Mouse (Mus musculus) lung, postnatal 4 days (tissue): ENCODE results near the gene Kif26b.

ENCODE experiments used
- DNase-seq, 2 experiments: peaks; one replicate each; pipeline ENCODE4 v3.0.0; 2021

The Kif26b gene

DNA sequence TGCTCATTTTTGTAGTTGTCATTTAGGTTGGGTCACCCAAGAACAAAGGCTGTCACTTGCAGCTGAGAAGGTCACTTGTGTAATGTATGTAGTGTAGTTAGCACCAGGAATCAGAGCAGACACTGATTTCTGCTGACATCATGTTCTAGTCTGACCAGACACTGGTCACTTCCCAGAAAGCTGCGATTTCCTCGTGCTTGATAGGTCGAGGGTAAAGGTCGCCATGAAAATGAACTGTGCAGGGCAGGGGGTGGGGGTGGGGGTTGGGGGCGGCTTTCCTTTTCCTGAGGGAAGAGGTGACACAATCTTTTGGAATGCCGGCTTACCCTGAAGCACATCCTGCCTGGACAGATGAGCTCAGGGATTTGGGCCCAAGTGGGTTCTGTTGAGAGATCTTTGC lies 68.8 kb downstream of the Kif26b start:
- DNase-seq: no peak

GRCm38 (mm10) chr1:178600851-178601569 lies 72.1 kb downstream of the Kif26b start:
- peak; percentile 11 to 46 for DNase-seq

GRCm38 (mm10) chr1:178609151-178609775 lies 80.3 kb downstream of the Kif26b start:
- no peak for DNase-seq

DNA sequence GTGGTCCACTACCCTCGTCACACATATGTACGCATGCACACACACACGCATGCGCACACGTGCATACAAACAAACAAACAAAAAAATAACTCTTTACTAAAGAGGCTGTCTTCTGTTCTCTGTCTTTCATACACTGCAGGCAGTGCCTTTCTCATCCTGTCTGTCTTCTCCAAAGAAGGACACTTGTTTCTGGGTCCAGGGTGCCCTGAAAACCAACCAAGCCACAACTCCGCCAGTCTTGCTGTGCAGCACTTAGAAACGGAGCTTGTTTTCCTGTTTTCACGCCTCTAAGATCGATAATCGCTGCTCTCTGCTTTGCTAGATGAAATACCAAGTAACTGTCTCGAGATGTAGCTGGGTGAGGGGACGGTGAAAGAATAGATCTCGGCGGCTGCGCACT lies 82.6 kb downstream of the Kif26b start:
- no peak for DNase-seq

DNA sequence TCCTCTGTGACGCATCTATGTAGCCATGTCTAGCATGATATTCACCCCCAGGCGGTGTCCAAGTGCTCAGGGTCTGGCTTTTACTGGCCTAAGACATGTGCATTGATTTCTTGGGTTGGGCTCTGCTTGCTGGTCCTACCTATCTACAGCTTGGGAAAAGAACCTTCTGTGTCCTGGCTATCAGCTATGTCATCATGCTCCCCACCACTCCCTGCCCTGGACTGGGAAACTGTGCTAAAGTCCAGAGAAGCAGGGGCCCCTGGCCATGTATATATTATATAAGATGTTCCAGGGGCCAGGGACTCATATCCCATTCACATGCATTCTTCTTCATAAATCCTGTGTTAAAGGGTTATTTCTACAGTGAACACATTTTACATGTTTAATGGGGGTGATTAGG lies 92.4 kb downstream of the Kif26b start:
- no peak for DNase-seq

DNA sequence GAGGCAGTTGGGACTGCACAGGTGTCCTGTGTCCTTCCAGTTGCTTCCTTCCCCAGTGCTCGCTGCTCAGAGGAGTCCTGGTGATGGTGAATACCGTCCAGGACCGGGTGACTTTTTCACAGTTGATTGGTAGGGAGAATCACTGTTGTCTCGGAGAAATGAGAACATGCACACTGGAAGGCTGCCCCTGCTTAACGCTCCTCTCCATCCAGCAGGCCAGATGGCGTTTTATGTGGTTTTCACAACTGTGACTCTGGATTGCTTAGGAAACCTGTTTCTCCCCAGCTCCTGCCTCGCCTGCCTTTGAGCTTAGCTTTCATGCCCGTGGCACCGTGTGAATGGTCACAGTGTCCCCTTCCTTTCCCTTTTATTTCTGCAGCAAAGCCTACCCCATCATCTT lies 95.0 kb downstream of the Kif26b start:
- DNase-seq: no peak

GRCm38 (mm10) chr1:178626961-178627381 lies 98.0 kb downstream of the Kif26b start:
- DNase-seq: peak; percentile 10 to 38

DNA sequence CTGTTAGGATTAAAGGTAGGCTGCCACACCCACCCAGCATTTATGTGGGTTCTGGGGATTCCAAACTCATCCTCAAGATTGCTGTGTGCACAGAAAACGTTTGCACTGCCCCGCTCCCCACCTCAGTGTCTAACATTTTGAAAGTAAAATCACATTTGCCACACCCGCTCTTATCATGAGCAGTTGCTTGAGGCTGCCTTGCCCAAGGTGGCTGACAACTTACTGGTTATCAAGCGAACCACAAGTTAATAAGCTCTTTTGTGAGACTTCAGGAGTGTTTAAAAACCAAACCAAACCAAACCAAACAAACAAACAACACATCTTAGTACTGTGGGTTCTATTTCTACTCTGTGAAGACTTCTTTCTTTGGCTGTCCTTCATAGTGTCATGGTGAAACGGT lies 101.1 kb downstream of the Kif26b start:
- no peak for DNase-seq

GRCm38 (mm10) chr1:178631863-178632262 lies 102.9 kb downstream of the Kif26b start:
- DNase-seq: peak; percentile 24 to 49

GRCm38 (mm10) chr1:178634359-178635085 lies 105.6 kb downstream of the Kif26b start:
- no peak for DNase-seq

DNA sequence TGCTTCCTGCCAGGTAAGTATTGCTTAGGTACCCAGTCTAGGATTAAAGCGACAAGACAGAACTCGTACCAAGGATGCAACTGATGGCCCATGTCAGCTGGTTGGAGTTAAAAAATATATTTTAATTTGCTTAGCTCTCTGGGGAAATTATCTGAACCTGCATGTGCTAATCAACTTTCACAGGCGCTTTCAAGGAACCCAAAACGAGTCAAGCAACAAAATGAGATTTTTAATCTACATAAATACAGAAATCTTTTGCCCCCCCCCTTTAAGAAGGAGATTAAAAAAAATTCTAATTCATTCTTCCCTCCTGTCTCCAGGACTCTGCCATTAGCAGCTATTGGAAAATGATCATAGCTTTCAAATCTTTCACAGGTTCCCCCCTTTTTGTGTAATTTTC lies 106.5 kb downstream of the Kif26b start:
- no peak for DNase-seq

- DNase-seq: no peak
These were observed 108.4 kb downstream of the Kif26b start for GRCm38 (mm10) chr1:178637293-178637692.

GRCm38 (mm10) chr1:178639951-178640350 lies 111.0 kb downstream of the Kif26b start:
- no peak for DNase-seq

DNA sequence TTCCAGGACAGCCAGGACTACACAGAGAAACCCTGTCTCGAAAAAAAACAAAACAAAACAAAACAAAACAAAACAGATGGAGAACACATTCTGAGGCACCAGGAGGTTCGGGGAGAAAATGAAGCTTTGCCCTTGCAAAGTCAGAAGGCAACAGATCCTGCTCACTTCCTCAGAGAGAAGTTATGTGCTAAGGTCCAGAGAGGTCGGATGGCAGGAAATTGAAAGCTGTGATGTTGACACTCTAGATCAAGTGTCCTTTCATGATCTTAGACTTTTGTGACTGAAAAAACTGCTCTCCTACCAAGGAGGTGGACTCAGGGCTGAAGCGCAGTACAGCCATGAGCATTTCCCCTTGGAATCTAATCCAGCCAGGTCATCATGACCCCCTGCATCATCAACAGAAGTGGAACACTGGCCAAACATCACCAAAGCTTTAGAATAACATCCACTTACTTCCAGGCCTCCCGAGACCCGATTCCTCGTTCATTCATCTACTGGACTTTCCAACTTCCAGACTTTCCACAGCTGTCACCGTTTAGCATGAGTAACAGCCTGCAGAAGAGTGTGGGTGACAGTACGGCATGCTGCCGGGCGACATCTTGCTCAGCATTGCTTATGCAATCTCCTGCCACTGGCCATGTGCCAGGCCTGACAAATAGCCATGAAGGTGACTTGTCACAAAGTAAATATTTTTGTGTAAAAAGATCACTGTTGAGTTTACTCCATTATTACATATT lies 112.0 kb downstream of the Kif26b start:
- peak; percentile 31 to 69 for DNase-seq

DNA sequence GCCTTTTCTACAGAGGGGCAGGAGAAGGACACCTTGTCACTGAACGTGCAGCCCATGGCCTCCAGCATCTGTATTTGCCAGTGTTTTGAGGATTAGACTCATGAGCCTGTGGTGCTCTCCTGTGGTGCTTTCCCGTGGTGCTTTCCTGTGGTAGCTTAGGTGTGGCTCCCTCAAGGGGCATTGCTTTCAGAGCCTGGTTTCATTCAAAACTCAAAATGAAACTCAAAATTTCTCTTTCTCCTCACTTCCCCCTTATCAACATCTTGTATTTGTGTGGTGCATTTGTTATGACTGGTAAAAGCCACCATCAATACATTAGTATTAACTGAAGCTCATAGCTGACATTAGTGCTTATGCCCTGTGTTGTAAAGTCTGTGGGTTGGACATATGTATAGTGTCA lies 112.9 kb downstream of the Kif26b start:
- DNase-seq: no peak

DNA sequence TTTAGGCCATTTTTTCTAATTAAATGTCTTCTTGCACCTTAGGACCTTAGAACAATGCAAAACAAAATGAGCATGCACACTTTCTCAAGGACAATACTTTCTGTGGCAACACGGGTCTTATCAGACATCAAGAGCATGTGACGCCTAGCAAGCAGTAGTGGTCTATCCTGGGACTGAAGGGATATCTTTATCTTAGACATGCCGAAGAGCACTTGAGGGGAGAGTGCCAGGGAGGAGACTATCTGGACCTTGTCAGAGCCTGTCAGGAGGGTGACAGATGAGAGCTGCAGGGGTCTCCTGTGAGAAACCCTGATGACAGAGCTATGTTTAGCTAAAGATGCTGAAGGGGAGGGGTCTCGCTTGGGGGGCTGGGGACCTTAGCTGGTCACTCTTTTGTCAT lies 116.0 kb downstream of the Kif26b start:
- no peak for DNase-seq

DNA sequence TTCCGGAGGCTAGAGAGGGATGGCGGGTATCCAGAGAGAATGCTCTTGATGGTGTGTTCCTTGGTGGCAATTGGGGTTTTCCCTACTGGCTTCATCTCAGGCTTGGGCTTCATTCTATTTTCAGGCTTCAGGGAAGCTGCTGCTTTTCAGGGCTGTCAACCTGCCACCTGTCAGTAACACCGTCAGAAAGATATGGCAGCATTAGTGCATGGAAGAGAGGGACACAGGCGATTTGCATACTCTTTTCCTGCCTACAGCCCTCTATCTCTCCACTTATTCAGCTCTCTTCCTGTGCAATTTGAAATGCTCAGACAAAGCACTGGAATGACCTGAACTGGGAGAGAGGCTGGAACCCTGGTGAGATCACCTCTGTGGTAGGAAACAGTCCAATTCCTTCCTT lies 117.7 kb downstream of the Kif26b start:
- no peak for DNase-seq

DNA sequence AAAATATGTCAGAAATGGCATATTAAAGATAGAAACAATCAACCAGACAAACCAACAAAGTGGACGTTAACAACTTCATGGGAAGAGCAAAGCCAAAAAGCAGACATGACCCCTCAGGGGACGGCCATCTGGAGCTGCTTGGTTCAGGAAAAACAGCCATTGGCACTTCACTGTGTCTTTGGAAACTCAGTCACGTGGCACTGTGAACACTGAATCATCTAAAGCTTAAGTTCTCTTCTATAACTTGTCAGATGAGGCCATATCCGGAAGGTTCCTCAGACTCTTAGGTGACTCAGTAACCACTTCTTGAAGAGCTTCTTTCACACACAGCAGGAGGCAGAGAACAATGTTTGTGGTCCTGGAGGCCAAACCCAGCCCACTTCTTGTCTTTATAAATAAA lies 126.6 kb downstream of the Kif26b start:
- no peak for DNase-seq

- no peak for DNase-seq
These were observed 132.1 kb downstream of the Kif26b start for GRCm38 (mm10) chr1:178661035-178661434.

GRCm38 (mm10) chr1:178661556-178661955 lies 132.6 kb downstream of the Kif26b start:
- no peak for DNase-seq

GRCm38 (mm10) chr1:178663539-178663938 lies 134.6 kb downstream of the Kif26b start:
- DNase-seq: no peak

DNA sequence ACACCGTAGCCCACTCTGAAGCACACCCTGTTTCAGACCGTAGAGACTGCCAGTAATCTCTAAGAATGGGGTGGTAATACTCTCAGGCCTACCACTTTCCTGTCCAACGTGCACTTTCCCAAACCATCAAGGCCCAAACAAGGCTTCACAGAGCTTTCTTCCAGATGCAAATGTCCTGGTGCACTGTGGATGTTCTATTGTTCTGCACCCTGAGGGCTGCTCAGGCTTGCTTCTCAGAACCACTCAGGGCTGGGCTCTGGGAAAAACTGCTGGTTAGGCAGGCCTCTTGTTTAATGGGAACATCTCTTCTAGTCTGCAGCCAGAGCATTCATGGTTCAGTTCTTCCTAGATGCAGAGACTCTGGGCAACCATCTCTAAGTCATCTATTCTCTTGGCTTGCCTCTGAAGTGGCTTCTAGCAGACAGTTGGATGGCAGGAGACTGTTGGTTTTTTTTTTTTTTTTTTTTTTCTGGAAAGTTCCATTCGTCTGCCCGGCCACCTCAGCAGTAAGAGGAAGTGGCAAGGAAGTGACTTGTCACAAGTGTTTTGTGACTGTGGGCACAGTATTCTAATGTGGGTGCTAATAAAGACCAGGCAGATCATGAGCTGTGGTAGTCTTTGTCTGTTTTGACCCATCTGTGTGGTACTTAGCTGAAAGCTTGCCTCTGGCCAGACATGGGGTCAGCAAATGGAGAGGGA lies 135.5 kb downstream of the Kif26b start:
- DNase-seq: no peak

DNA sequence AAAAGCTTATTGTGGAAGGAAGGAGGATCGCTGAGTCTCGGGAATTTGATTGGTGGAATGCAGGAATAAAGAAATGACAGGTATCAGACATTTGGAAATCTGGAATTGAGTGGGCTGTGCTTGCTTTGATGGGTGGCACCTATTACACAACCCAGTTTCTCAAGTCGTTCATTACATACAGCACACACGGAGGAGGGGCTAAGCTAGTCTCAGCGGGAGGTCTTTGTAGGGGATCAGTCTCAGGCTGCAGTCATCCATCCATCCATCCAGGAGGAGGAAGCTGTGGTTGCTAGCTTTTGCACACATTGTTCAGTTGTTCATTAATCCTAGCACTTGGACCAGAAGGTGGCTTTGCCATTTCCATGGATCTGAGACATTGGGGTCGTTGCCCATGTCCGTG lies 137.6 kb downstream of the Kif26b start:
- no peak for DNase-seq
